Mouse (Mus musculus) thymus, postnatal 4 days (tissue): ENCODE data around the gene Pccb.

Experiments
- DNase-seq: peaks from one replicate; pipeline ENCODE4 v3.0.0; 2021

The Pccb gene

DNA sequence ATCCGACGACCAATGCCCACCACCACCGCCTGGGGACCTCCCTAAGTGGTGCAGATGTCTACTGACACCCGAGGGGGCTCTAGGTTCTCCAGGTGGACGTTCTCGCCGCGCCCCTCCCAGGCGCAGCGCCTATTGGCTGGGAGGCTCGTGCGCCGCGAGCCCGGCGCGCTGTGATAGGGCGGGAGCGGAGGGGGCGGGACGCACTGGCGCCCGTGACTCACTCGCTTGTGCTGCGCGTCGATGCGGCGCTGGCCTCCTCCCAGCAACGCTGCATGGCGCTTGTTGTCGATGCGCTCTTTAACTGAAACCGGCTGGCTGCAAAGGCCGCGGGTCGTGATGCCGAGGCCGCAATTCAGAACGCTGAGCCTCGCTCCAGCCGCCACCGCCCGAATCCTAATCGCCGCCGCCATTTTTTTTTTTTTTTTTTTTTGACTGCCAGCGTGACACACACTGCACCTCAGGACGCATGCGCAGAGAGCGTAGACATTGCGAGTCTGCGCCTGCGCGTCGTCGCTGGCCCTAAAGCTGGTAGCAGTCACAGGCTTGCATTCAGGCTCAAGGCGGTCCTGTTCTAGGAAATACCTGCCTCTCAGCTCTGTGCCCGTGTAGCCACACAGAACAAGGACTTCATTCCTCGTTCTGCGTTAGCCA, at the start of gene Pccb:
TSS of gene Pccb (minus strand) at position 451 of the 651 bp plus-strand sequence.
- peak; percentile 98 for DNase-seq

GRCm38 (mm10) chr9:101083728-101084127, 49.0 kb upstream of the Pccb start:
- DNase-seq: no peak

DNA sequence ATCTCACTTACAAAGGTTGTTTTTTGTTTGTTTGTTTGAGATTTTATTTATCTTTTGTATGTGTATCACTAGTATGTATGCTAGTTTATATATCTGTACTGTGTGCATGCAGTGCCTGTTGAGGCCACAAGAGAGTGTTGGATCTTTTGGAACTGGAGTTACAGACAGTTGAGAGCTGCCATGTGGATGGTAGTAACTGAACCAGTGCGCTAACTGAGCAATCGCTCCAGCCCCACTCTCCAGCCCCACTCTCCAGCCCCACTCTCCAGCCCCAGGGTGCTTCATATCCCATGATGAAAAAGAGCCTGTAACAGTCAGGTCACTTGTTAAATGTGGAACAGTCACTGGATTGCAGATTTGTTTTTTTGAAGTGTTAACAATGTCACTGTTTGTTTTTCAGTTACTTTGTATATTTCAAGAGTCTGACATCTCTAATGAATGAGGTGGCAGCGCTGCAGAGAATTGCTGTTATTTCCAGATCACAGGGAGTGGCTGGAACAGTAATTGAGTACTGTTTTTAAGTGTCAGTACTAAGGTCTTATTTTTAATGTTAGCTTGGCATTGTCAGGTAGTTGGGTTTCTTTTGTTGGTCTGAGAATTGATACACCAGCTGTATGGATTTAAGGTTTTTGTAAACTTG, 45.5 kb upstream of the Pccb start:
- peak; percentile 15 for DNase-seq

DNA sequence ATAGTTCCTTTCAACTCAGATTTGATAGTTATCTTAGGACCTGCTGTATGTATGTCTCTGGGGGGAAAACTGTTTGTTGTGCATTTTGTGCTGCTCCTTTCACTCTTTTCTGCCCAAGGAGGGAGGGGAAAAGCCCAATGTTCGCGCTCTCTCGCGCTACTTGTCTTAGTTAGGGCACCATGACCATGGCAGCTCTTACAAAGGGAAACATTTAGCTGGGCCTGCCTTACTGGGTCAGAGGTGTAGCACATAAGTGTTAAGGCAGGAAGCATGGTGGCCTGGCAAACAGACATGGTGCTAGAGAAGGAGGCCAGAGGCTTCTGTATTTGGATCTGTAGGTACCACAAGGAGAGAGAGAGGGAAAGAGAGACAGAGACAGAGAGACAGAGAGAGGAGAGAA, 43.9 kb upstream of the Pccb start:
- peak; percentile 36 for DNase-seq

DNA sequence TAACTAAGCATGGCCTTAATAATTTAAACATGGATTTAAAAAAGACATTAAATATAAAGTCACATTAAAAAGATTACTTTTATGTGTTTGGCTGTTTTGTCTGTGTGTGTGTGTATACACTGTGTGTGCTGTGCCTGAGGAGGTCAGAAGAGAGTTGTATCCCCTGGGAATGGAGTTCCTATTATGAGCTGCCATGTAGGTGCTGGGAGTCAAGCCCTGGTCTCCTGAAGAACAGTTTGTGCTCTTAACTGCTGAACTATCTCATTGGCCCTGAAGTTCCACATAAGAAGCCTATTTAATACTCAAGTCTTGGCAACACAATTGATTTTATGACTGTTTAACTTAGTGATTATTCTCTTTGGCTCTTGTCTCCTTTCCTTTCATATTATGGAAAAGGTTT, 42.8 kb upstream of the Pccb start:
- DNase-seq: no peak

DNA sequence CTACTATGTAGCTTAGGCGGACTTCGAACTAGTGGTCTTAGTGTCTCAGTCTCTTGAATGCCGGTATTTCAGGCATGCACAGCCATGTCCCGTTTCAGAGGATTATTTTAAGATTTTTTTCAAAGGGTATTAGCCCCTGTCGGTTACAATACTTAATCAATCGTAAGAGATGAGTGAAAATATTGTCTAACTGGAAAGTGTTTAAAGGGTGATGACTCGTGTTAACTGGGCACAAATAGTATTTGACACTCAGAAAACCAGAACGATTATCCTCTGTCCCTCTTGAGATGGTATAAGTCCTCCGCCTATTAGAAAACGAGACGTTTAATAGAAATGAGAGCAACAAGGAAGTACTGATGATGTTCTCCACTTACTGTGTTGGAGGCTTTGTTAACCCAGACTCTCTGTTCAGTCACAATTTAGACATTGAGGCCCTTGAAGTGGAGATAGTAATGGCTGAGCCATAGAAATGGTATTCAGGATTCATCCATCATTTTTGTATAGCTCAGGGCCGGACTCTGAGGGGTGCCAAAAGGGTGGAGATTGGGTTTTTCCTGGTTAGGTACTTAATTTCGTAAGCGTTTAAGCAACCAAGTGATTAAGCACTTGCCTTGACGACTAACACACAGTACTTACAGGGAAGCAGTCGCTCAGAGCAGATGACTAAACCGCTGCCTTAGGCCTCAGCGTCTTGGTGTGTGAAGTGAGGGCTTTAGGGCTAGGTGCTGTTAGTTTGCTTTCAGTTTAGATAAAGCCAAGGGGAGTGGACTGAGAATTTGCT, 41.6 kb upstream of the Pccb start:
- peak; percentile 36 for DNase-seq

GRCm38 (mm10) chr9:101075694-101076093, 41.0 kb upstream of the Pccb start:
- no peak for DNase-seq

GRCm38 (mm10) chr9:101075091-101075581, 40.4 kb upstream of the Pccb start:
- DNase-seq: peak; percentile 68

GRCm38 (mm10) chr9:101074332-101075021, 39.8 kb upstream of the Pccb start:
- DNase-seq: peak; percentile 92

- DNase-seq: no peak
These were observed 39.3 kb upstream of the Pccb start, which contains the start of gene Msl2 for GRCm38 (mm10) chr9:101073987-101074331. Gene Msl2 (plus strand): TSS chr9:101074101.

- DNase-seq: peak; percentile 99
These were observed 38.6 kb upstream of the Pccb start for GRCm38 (mm10) chr9:101073041-101073986.

DNA sequence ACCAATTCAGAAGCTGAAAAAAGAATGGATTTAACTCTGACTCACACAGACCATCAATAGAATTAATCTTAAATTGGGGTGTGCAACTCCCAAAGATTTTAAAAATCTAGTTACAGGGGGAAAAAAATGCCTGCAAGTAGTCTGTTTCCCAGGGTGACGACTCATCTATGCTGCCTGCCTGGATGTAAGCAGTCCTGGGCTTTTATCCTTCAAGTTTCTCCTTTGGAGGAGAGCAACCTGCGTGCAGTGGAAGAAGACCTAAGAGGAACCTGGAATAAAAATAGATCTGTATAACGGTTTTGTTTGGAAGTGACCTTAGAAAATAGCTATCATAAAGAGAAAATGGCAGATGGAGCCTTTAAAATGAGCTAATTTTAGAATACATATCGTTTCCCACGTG, 37.8 kb upstream of the Pccb start:
- no peak for DNase-seq

DNA sequence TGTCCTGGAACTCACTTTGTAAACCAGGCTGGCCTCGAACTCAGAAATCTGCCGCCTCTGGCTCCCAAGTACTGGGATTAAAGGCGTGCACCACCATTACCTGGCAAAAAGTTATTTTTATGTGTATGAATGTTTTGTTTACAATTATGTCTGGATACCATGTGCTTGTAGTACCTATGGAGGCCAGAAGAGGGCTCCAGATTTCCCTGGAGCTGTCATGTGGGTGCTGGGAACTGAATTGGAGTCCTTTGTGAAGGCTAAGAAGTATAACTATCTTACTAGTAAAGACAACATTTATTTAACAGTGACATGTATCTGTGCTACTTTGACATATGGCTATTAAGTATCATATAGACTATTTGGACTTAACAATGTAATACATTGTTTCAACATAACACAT, 35.1 kb upstream of the Pccb start:
- DNase-seq: peak; percentile 17

GRCm38 (mm10) chr9:101065076-101065602, 30.4 kb upstream of the Pccb start:
- no peak for DNase-seq

GRCm38 (mm10) chr9:101062253-101062780, 27.6 kb upstream of the Pccb start:
- no peak for DNase-seq

DNA sequence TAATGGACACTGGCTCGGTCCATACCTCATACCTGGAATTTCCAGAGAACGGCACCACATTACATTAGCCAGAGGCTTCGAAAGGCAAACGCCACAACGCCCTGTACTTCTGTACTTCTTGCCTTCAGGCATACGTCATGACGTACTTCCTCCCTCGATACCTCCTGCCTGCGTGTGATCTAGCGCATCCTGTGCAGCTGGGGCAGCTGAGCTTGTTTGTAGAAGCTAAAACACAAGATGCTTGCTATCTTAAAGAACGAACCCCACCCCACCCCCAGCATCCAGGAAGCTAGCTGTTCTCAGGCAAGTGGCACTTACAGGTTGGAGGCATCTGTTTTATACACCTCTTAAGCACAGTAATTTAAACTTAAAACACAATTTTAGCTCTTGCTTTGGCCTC, 26.3 kb upstream of the Pccb start:
- peak; percentile 84 for DNase-seq

DNA sequence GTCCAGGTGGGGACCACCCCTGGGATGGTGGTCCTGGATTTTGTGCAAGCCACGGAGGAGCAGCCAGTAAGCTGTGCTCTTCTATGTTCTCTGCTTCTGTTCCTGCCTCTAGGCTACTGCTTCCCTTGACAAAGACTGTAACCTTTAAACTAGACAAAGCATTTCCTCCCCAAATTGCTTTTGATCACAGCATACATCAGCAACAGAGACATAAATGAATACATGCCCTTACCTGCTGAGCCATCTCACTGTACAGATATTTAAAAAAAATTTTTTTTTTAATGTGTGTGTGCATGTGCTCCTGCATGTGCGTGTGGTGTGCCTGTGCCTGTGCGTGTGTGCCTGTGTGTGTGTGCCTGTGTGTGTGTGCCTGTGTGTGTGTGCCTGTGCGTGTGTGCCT, 22.5 kb upstream of the Pccb start:
- peak; percentile 15 for DNase-seq

- no peak for DNase-seq
These were observed 18.6 kb upstream of the Pccb start for GRCm38 (mm10) chr9:101053279-101053678.

GRCm38 (mm10) chr9:101052691-101053090, 18.0 kb upstream of the Pccb start:
- no peak for DNase-seq

DNA sequence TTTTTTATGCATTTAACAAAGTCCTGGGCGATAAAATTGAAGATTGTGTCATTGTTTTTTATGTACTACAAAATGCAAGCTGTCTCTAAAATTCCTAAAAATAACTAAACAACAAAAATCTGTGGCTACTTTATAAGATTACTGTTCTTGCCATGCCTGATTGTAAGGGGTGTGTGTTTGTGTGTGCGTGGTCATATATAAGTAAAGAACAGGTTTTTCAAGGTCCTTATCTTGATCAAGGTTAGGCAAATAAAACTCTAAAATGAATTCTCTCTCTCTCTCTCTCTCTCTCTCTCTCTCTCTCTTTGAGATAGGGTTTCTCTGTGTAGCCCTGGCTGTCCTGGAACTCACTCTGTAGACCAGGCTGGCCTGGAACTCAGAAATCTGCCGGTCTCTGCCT, 17.3 kb upstream of the Pccb start:
- DNase-seq: no peak

GRCm38 (mm10) chr9:101045710-101046338, 11.1 kb upstream of the Pccb start:
- DNase-seq: no peak
